Mouse (Mus musculus) spleen, adult 2 months (tissue): Measurements from ENCODE around the gene Fam83b. TPM values are rescaled to one million over a fixed set of nuclear protein-coding genes. Genes with fewer than 3 reads are reported as not detected.

Experiments used
- DNase-seq, 2 experiments: peaks; one replicate each; pipeline versions ENCODE4 v3.0.0 to v3.0.0-alpha.2; 2012 to 2021; ENCODE audit warnings: low spot score in 2 of 2, low read depth in 1 of 2
- H3K27ac ChIP-seq: fragments of 200-500 bp; 2 replicates; pipeline ENCODE4 v1.5.1; 2012; ENCODE audit warnings: low read length, inconsistent platforms; ENCODE audit not compliant: insufficient read depth
- H3K27me3 ChIP-seq: fragments of 200-500 bp; 2 replicates; pipeline ENCODE4 v1.6.1; 2012; ENCODE audit warnings: mild to moderate bottlenecking, moderate library complexity, low read length, inconsistent platforms; ENCODE audit not compliant: control insufficient read depth, insufficient read depth
- H3K36me3 ChIP-seq: fragments of 200-500 bp; 2 replicates; pipeline ENCODE4 v1.6.1; 2012; ENCODE audit warnings: mild to moderate bottlenecking, low read length, inconsistent platforms; ENCODE audit not compliant: control insufficient read depth, insufficient read depth
- H3K4me1 ChIP-seq: fragments of 200-500 bp; 2 replicates; pipeline ENCODE4 v1.6.1; 2011; ENCODE audit warnings: inconsistent platforms; ENCODE audit not compliant: control insufficient read depth, insufficient read depth, insufficient read length
- H3K4me3 ChIP-seq: fragments of 200-500 bp; 2 replicates; pipeline ENCODE4 v1.5.1; 2011; ENCODE audit warnings: mild to moderate bottlenecking, inconsistent platforms; ENCODE audit not compliant: insufficient read depth, insufficient read length; ENCODE audit errors: extremely low read depth
- CTCF ChIP-seq: fragments of 200-500 bp; IDR thresholded peaks from 2 replicates; pipeline ENCODE4 v1.5.1; 2011; ENCODE audit warnings: mild to moderate bottlenecking, inconsistent platforms; ENCODE audit not compliant: insufficient read depth, insufficient read length, insufficient replicate concordance; ENCODE audit errors: extremely low read depth
- POLR2A ChIP-seq: fragments of 200-500 bp; IDR thresholded peaks from 2 replicates; pipeline ENCODE4 v1.6.1; 2011; ENCODE audit warnings: low read depth, low read length, inconsistent platforms
- WGBS: fragments of 180-500 bp; shearing (Covaris S2); methylation state at CpG from one replicate; pipeline ENCODE4 v1.1.7; 2018; 5-methylcytosine and 5-hydroxymethylcytosine counted together
- polyA plus RNA-seq: library from polyadenylated mRNA; depleted of rRNA; stranded (reverse); fragments of >200 nt; gene quantifications from 2 replicates; pipeline ENCODE4 v1.2.3, GENCODE M21; 2012; rRNA removed

Fam83b gene
- polyA plus RNA-seq, 1 experiment = not detected

- no peak overlapping the region for H3K27ac ChIP-seq
- TF ChIP-seq POLR2A = no peak
- no peak for TF ChIP-seq CTCF
- no peak for DNase-seq
- no peaks in the 10 kb centered on the region for H3K4me1 ChIP-seq
- no peaks in the 10 kb centered on the region for H3K27me3 ChIP-seq
- WGBS = 84% methylated on average over 4 of the region's 4 CpGs
- no peaks in the 10 kb centered on the region for H3K36me3 ChIP-seq
- H3K4me3 ChIP-seq = no peak overlapping the region
Observed at GRCm38 (mm10) chr9:76469500-76469899, 97.4 kb downstream of the Fam83b start.

GRCm38 (mm10) chr9:76461547-76461946 lies 105.4 kb downstream of the Fam83b start:
- DNase-seq = no peak
- Histone ChIP-seq H3K4me3 (no peak overlapping the region), H3K36me3 (no peaks in the 10 kb centered on the region), H3K27me3 (no peaks in the 10 kb centered on the region), H3K27ac (no peak overlapping the region), H3K4me1 (no peaks in the 10 kb centered on the region)
- TF ChIP-seq CTCF (no peak), POLR2A (no peak)

- Histone ChIP-seq H3K4me1 (no peaks in the 10 kb centered on the region), H3K27me3 (no peaks in the 10 kb centered on the region), H3K27ac (no peak overlapping the region), H3K36me3 (no peaks in the 10 kb centered on the region), H3K4me3 (no peak overlapping the region)
- TF ChIP-seq CTCF (no peak), POLR2A (no peak)
- DNase-seq = no peak
- WGBS = 90% methylated on average over 3 of the region's 3 CpGs
Observed at GRCm38 (mm10) chr9:76455703-76456102, 111.2 kb downstream of the Fam83b start.

Other genes starting within 250 kb of the Fam83b start
- gene Hcrtr2, start 243.3 kb downstream of the Fam83b start, polyA plus RNA-seq = 0.61 and 0.95 TPM in 2 replicates